Mouse (Mus musculus) liver, postnatal 0 days (tissue): Measurements from ENCODE around the gene Nav2. TPM values are rescaled to one million over a fixed set of nuclear protein-coding genes. Genes with fewer than 3 reads are reported as not detected.

ENCODE experiments used
- ATAC-seq: fragments of 200-750 bp; cut with Nextera tagmentation; 2 replicates; pipeline ENCODE4 v1.8.0; 2017; ENCODE audit warnings: mild to moderate bottlenecking, moderate library complexity
- DNase-seq: peaks from one replicate; pipeline ENCODE4 v3.0.0-alpha.2; 2016
- H3K27ac ChIP-seq: fragments of 300-500 bp; sonication (generic); 2 replicates; pipeline ENCODE4 v1.5.1; 2014; ENCODE audit warnings: antibody characterized with exemption, moderate library complexity, mild to moderate bottlenecking, low read depth
- H3K27me3 ChIP-seq: fragments of 300-500 bp; sonication (generic); 2 replicates; pipeline ENCODE4 v1.6.1; 2014; ENCODE audit warnings: low read length, control low read depth, mixed read lengths; ENCODE audit not compliant: insufficient read depth
- H3K36me3 ChIP-seq: fragments of 300-500 bp; sonication (generic); replicated peaks from 2 replicates; pipeline ENCODE4 v1.6.1; 2014; ENCODE audit warnings: mild to moderate bottlenecking, control low read depth, low read length, moderate library complexity, mixed read lengths; ENCODE audit not compliant: insufficient read depth
- H3K4me1 ChIP-seq: fragments of 300-500 bp; sonication (generic); 2 replicates; pipeline ENCODE4 v1.6.1; 2014; ENCODE audit warnings: antibody characterized with exemption, mild to moderate bottlenecking, control low read depth; ENCODE audit not compliant: insufficient read depth
- H3K4me2 ChIP-seq: fragments of 300-500 bp; sonication (generic); 2 replicates; pipeline ENCODE4 v1.6.1; 2014; ENCODE audit warnings: low read depth, mild to moderate bottlenecking, low read length, moderate library complexity, mixed read lengths
- H3K4me3 ChIP-seq: fragments of 300-500 bp; sonication (generic); 2 replicates; pipeline ENCODE4 v1.5.1; 2014; ENCODE audit warnings: low read depth, low read length
- H3K9ac ChIP-seq: fragments of 300-500 bp; sonication (generic); replicated peaks from 2 replicates; pipeline ENCODE4 v1.6.1; 2014; ENCODE audit warnings: mild to moderate bottlenecking, moderate library complexity
- H3K9me3 ChIP-seq: fragments of 300-500 bp; sonication (generic); 2 replicates; pipeline ENCODE4 v1.6.1; 2016; ENCODE audit warnings: mild to moderate bottlenecking, control low read depth, low read length, mixed read lengths
- CTCF ChIP-seq: sonication (generic); IDR thresholded peaks from 2 replicates; pipeline ENCODE4 v1.5.1; 2016; ENCODE audit warnings: antibody characterized with exemption, low read depth
- EP300 ChIP-seq: IDR thresholded peaks from 2 replicates; pipeline ENCODE4 v1.6.1; 2016; ENCODE audit warnings: antibody characterized with exemption, low read depth, mild to moderate bottlenecking
- WGBS: fragments of 180-500 bp; shearing (Covaris S2); extraction: QIAGEN DNeasy Blood & Tissue Kit; methylation state at CpG from one replicate; pipeline ENCODE4 v1.1.7; 2014; ENCODE audit not compliant: insufficient replicate concordance; 5-methylcytosine and 5-hydroxymethylcytosine counted together
- polyA plus RNA-seq: library from polyadenylated mRNA; unstranded; fragments of >200 nt; fragmentation: Nextera tagmentation; extraction: Ambion mirVana; gene quantifications from 2 replicates; pipeline ENCODE4 v1.2.1, GENCODE M21; 2015

Nav2 gene
- polyA plus RNA-seq, 1 experiment from 2014 or later = 3.3 TPM

GRCm38 (mm10) chr7:48917463-48917862 is 8.9 kb downstream of the Nav2 start:
- 34% methylated on average over 5 of the region's 5 CpGs for WGBS
- no peak for ATAC-seq
- H3K9me3 ChIP-seq = no peaks in the 10 kb centered on the region
- H3K36me3 ChIP-seq = no peaks in the 10 kb centered on the region
- no peak overlapping the region for H3K9ac ChIP-seq
- H3K4me1 ChIP-seq = no peaks in the 10 kb centered on the region
- H3K27ac ChIP-seq = no peak overlapping the region
- H3K4me2 ChIP-seq = no peak overlapping the region
- H3K4me3 ChIP-seq = no peak overlapping the region
- DNase-seq = no peak
- TF ChIP-seq CTCF = no peak
- no peak for TF ChIP-seq EP300
- H3K27me3 ChIP-seq = no peaks in the 10 kb centered on the region

- Histone ChIP-seq H3K4me1 (no peaks in the 10 kb centered on the region), H3K27ac (no peak overlapping the region), H3K9ac (no peak overlapping the region), H3K9me3 (no peaks in the 10 kb centered on the region), H3K4me2 (no peak overlapping the region), H3K36me3 (no peaks in the 10 kb centered on the region), H3K4me3 (no peak overlapping the region), H3K27me3 (no peaks in the 10 kb centered on the region)
- TF ChIP-seq CTCF (no peak), EP300 (no peak)
- ATAC-seq = no peak
- 69% methylated on average over 5 of the region's 5 CpGs for WGBS
- DNase-seq = no peak
These were observed 9.5 kb downstream of the Nav2 start for GRCm38 (mm10) chr7:48917988-48918387.

GRCm38 (mm10) chr7:48918389-48918788 is 9.9 kb downstream of the Nav2 start:
- 66% methylated on average over 11 of the region's 11 CpGs for WGBS
- no peaks in the 10 kb centered on the region for H3K36me3 ChIP-seq
- no peaks in the 10 kb centered on the region for H3K27me3 ChIP-seq
- H3K9ac ChIP-seq = no peak overlapping the region
- no peak overlapping the region for H3K27ac ChIP-seq
- ATAC-seq (no peak), DNase-seq (no peak)
- TF ChIP-seq EP300 (no peak), CTCF (no peak)
- no peak overlapping the region for H3K4me2 ChIP-seq
- no peak overlapping the region for H3K4me3 ChIP-seq
- H3K9me3 ChIP-seq = no peaks in the 10 kb centered on the region
- no peaks in the 10 kb centered on the region for H3K4me1 ChIP-seq

GRCm38 (mm10) chr7:48923620-48924019 is 15.1 kb downstream of the Nav2 start:
- Histone ChIP-seq H3K27ac (no peak overlapping the region), H3K4me3 (no peak overlapping the region), H3K9ac (no peak overlapping the region), H3K36me3 (no peaks in the 10 kb centered on the region), H3K4me2 (peak overlapping the region; percentile 11; the same call in 1 of the 2 replicates), H3K4me1 (peaks cover 6% of the 10 kb centered on the region; the same call in 1 of the 2 replicates), H3K27me3 (no peaks in the 10 kb centered on the region), H3K9me3 (no peaks in the 10 kb centered on the region)
- no peak for ATAC-seq
- no peak for TF ChIP-seq EP300
- no peak for TF ChIP-seq CTCF
- WGBS = 28% methylated on average over 10 of the region's 10 CpGs
- DNase-seq = no peak

GRCm38 (mm10) chr7:48925214-48925613 is 16.7 kb downstream of the Nav2 start:
- Histone ChIP-seq H3K27me3 (no peaks in the 10 kb centered on the region), H3K36me3 (no peaks in the 10 kb centered on the region), H3K27ac (no peak overlapping the region), H3K4me3 (no peak overlapping the region), H3K4me2 (no peak overlapping the region), H3K9me3 (no peaks in the 10 kb centered on the region), H3K4me1 (peaks cover 6% of the 10 kb centered on the region; the same call in 1 of the 2 replicates), H3K9ac (no peak overlapping the region)
- no peak for DNase-seq
- peak; percentile 64 for ATAC-seq
- TF ChIP-seq CTCF = no peak
- peak; percentile 57 for TF ChIP-seq EP300
- 65% methylated on average over 3 of the region's 3 CpGs for WGBS

DNA sequence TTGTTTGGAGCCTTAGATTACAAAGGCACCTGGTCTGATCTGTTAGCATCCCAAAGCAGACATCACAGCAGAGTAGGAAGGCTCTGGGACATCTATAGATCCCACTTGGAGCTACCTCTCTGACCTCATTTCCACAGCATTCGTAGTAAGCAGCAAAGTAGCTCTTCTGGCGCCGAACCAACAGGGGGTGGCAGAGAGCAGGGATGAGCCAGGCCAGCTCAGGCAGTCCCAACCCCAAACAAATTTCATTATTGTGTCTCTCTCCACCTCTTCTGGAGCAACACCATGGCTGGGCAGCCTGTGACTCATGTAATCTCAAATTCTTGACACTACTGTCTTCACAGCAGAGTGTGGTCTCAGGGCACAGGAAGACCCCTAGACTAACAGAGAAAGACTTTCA is 19.8 kb downstream of the Nav2 start:
- ATAC-seq (peak; percentile 56), DNase-seq (peak; percentile 75)
- Histone ChIP-seq H3K4me2 (no peak overlapping the region), H3K27me3 (no peaks in the 10 kb centered on the region), H3K4me3 (no peak overlapping the region), H3K27ac (no peak overlapping the region), H3K9ac (no peak overlapping the region), H3K36me3 (no peaks in the 10 kb centered on the region), H3K9me3 (no peaks in the 10 kb centered on the region), H3K4me1 (peaks cover 6% of the 10 kb centered on the region; the same call in 1 of the 2 replicates)
- 5% methylated on average over 3 of the region's 3 CpGs for WGBS
- TF ChIP-seq EP300 (no peak), CTCF (peak; percentile 87)

- no peaks in the 10 kb centered on the region for H3K36me3 ChIP-seq
- no peak for TF ChIP-seq CTCF
- TF ChIP-seq EP300 = no peak
- no peak for DNase-seq
- H3K4me3 ChIP-seq = no peak overlapping the region
- no peak for ATAC-seq
- WGBS = 67% methylated on average over 5 of the region's 5 CpGs
- no peaks in the 10 kb centered on the region for H3K9me3 ChIP-seq
- H3K27ac ChIP-seq = no peak overlapping the region
- H3K9ac ChIP-seq = no peak overlapping the region
- H3K27me3 ChIP-seq = no peaks in the 10 kb centered on the region
- H3K4me1 ChIP-seq = no peaks in the 10 kb centered on the region
- H3K4me2 ChIP-seq = no peak overlapping the region
These were observed 21.9 kb downstream of the Nav2 start for GRCm38 (mm10) chr7:48930399-48930798.
